Comparison of ENCODE assay signal across 8 mouse cellular contexts in genomic region chr9:62455210-62455969, GRCm38 (mm10).
DNase-seq lines count a peak whose midpoint lies in the region; ATAC-seq lines count a peak whose summit lies in the region.

No protein-coding gene starts in this region.

- H3K4me2 ChIP-seq in heart, embryonic 14.5 days (ENCODE audit: low read length) = peak overlapping the region; percentile 28; the same call in 1 of the 2 replicates
- no peak overlapping the region for H3K4me2 ChIP-seq in limb, embryonic 13.5 days (replicated peaks)

- DNase-seq in adrenal gland, postnatal 14 days = peak; percentile 50
- no peak for DNase-seq in adrenal gland, postnatal 25 days
- peak; percentile 62 for DNase-seq in 3134 (ENCODE audit: extremely low read depth, insufficient read length, low spot score)
- DNase-seq in frontal cortex, postnatal 36 days (ENCODE audit: low spot score in 2 of 2) = no peak
- DNase-seq in cerebellum, postnatal 4 days (ENCODE audit: low spot score in 2 of 2) = no peak

- no peaks in the 10 kb centered on the region for H3K36me3 ChIP-seq in heart, embryonic 14.5 days (ENCODE audit: control insufficient read depth, insufficient read depth, low read length)
- H3K36me3 ChIP-seq in limb, embryonic 13.5 days = 0 out of 2 replicates have a peak, but pooled peaks cover 6% of the 10 kb centered on the region

- no peaks in the 10 kb centered on the region for H3K9me3 ChIP-seq in heart, embryonic 14.5 days (ENCODE audit: control insufficient read depth, low read length)
- no peaks in the 10 kb centered on the region for H3K9me3 ChIP-seq in limb, embryonic 13.5 days

- WGBS in heart, embryonic 14.5 days = 65% methylated on average over 8 of the region's 8 CpGs
- 51% methylated on average over 8 of the region's 8 CpGs for WGBS in limb, embryonic 13.5 days

- H3K4me3 ChIP-seq in heart, embryonic 14.5 days (ENCODE audit: control insufficient read depth in 1 of 2, insufficient read depth in 1 of 2, low read depth in 1 of 2, low read length in 2 of 2) = no peak overlapping the region
- H3K4me3 ChIP-seq in limb, embryonic 13.5 days = no peak overlapping the region

- peak overlapping the region; percentile 79 to 88 for H3K27ac ChIP-seq in heart, embryonic 14.5 days (replicated peaks in 1 of 2; ENCODE audit: control insufficient read depth in 1 of 2, insufficient read depth in 1 of 2, low read depth in 2 of 2, low read length in 2 of 2)
- H3K27ac ChIP-seq in limb, embryonic 13.5 days = peak overlapping the region; percentile 81

- peak overlapping the region; percentile 50; the same call in 1 of the 2 replicates for H3K9ac ChIP-seq in heart, embryonic 14.5 days (ENCODE audit: low read length)
- H3K9ac ChIP-seq in limb, embryonic 13.5 days = no peak overlapping the region

- H3K27me3 ChIP-seq in heart, embryonic 14.5 days (ENCODE audit: control insufficient read depth, insufficient read depth, low read length) = no peaks in the 10 kb centered on the region
- no peaks in the 10 kb centered on the region for H3K27me3 ChIP-seq in limb, embryonic 13.5 days

- peaks cover 48 to 52% of the 10 kb centered on the region in 2 experiments for H3K4me1 ChIP-seq in heart, embryonic 14.5 days (ENCODE audit: control insufficient read depth in 2 of 2, insufficient read depth in 2 of 2, low read length in 2 of 2)
- H3K4me1 ChIP-seq in limb, embryonic 13.5 days = peaks cover 41% of the 10 kb centered on the region

- no peak for ATAC-seq in heart, embryonic 14.5 days (ENCODE audit: insufficient number of reproducible peaks, insufficient read depth, low FRiP score, low read depth)
- no peak for ATAC-seq in limb, embryonic 13.5 days (ENCODE audit: low FRiP score, low read depth)
- no peak for ATAC-seq in erythroblast, adult 5-6 weeks (replicated peaks; ENCODE audit: low FRiP score, poor library complexity, severe bottlenecking)

Comparison
In these comparisons a context has a peak if more than half of its experiments do, and no peak if none do; other contexts are left out.
1. DNase-seq: peak in adrenal gland, postnatal 14 days (single experiment) and 3134 (single experiment); none in adrenal gland, postnatal 25 days (single experiment), frontal cortex, postnatal 36 days (0 of 2) and cerebellum, postnatal 4 days (0 of 2).